Mouse (Mus musculus) v-Abl transformed pro-B cells (cell line): Measurements from ENCODE around the gene Satb2.
"Not testable (repeated sequence)": the region's sequence is repeated elsewhere in the genome, so short reads cannot be mapped to it uniquely, and the experiment has no call there.

ENCODE experiments used
- in situ Hi-C, 2 experiments: fragments of 400-800 bp; cut with MboI; formaldehyde crosslinking; loops; one replicate each; pipeline ENCODE4 v1.15.1; 2025; ENCODE audit not compliant: unreplicated experiment in 2 of 2

The Satb2 gene

DNA sequence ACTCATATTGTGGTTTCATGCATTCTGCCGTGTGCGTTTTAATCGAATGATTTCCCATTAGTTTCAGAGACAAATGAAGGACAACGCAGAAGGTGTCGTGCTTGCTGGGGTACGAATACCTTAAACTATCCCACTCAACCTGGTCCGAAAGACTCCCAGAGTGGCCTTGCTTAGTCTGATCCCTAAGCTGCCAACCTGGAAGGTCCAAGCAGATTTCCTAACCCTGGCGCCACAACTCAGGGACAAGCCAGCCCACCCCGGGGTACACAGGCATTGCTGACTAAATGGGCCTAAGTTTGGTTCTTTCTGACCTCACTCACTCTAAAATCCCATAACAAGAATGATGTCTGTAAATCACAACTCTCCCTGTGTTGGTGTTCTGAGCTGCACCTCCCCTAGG is 132.1 kb downstream of the Satb2 start:
- in situ Hi-C loops, result no loop called here

DNA sequence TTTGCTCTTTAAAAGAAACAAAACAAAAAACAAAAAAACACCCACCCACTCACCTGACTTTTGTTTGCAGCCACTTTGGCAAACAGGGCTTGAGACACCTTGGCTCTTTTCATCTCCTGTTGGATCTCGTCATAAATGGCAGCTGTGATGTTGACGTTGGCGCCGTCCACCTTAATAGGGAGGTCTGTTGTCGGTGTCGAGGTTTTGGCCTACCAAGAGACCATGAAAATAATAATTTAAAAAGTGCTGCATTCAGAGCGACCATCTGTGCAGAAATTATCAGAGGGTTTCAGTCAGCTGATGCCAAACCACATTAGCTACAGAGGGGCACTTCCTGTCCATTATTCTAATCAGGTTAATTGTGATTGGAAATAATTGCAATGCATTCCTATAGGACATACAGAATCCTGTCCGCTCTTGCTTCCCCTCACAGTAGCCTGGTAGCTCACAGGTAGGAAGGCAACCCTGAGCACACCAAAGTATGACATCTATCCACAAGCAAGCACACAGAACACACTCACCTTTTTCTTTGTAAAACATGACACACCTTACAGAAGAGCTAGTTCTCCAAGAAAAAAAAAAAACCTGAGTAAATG is 132.8 kb downstream of the Satb2 start:
- in situ Hi-C loops, result no loop called here

DNA sequence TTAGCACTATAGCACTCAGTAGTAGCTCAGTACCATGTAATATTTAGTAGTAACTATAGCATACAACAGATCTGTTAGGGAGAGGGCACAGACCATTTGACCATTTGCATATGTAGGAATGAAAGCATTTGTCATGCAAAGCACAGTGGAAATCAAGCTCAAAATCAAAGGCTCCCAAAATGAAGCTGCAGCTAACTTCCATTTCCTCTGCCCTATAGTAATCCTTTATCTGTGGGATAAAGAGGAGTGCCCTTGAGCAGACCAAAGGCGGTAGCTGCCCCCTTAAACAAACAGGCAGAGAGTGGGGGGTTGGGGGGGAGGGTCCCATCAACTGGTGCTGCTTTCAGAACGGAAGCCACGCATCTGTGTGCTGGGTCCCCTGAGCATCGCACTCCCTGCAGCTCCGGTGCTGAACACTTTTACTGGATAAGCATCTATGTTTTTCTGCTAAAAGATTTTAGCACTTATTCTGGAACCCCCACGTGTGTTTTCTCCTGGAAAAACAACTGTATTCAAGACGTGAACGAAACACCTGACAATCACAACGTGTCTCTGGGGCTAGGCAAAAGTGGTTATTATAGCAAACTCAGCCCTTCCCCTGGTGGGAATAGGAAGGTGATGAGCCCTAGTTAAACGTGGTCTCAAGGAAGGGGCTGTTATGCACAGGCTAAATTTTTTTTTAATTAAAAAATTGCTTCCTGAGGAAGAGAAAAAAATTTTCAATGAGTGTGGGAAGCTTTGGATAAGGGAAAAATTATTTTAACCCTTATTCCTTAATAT is 133.7 kb downstream of the Satb2 start:
- in situ Hi-C loops, result no loop called here

DNA sequence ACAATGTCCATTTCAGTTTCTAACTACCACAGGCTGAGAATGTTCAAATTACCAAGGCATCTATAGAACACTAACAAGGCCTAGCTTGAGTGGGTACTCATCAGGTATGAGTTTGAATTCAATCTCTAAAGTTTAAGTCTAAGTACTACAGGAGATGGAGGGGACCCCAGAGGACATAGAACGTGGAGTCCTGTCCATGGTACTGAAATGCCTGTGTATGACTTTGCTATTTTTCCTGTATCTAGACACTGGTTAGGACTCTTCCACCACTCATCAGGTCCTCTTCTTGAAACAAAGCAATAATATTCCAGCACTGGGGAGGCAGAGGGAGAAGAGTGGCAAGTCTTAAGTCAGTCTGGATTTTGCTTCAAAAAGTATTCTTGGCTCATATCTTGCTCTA is 139.5 kb downstream of the Satb2 start:
- in situ Hi-C loops, result loop anchor here in 1 of 2 experiments (5.0 kb wide), 1 partner anchor 82 kb away; no protein-coding TSS in a partner anchor

DNA sequence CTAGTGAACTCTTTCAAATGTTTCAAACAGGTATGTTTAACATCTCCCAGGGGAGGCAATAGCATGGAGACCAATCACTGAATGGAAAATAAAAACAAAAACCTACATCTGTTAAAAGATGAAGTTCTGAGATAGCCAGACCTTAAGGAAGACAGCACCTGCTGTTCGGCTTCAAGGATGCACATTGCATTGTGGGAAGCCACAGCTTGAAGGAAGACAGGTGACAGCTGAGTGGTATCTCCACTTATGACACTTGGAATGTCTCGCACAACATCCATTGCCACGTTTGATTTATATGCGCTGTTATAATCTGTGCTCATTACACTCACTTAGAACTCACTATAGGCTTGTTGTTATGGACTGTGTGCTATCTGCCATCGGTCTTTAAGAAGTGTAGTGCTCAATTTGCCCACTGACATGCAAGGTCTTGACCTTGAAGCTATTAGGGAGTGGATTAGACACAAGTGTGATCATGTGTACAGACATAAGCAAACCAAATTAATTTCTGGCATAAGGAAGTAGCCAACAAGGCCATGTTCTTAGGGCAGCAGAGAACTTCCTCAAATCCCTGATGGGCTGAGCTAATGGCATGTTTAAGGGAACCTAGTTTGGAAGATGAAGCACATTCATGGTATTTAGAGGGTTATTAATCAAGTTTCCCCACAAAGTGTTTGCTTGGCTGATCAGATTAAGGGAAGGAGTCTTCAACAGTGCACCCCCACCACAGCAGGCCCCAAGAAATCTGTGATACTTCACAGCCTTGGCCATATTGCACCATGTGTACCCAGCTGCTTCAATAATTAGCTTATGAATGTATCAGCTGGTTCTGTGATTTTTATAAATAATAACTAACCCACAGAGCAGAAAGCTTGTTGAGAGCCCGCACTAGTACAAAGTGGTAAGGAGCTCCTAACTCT is 144.2 kb downstream of the Satb2 start:
- in situ Hi-C loops, result loop anchor here (5.0 kb wide), 1 partner anchor 143 kb away; the partner anchor contains the start of gene Satb2 (in 2 of the 2)

DNA sequence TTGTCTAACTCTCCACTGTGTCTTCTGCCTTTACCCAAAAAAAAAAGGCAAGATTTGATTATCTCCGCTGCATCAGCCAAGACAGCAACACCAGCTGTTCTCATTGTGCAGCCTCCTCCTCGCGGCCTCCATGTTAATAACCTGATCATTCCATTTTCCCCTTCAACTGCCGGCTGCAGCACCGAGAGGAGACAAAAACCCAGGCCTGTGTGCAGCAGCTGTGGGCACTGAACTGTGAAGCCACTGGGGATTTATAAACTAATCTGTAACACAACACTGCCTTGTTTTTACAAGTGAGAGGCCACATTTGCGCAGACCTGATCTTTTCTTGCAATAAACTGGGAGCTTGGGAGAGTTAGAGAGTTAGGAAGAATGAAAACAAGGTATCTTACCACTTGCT is 145.1 kb downstream of the Satb2 start:
- in situ Hi-C loops, result loop anchor here (5.0 kb wide), 1 partner anchor 144 kb away; the partner anchor contains the start of gene Satb2 (in 2 of the 2)

DNA sequence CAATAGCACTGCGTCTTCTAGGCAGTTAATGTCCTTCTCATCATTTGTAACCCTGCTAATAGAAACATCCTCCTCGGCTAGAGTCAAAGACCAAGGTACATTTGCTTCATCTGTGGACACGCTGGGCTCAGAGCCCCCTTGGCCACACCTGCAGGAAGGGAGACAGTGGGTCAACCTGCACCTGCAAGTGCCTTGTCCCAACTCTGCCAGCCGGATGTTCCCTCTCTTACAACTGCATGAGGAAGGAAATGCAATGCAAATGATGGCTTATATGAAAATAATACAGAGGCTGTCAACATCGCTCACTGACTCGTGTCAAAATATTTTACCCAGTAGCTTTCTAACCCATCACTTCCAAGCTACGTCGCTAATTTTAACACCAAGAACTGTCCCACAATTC is 145.7 kb downstream of the Satb2 start:
- in situ Hi-C loops, result loop anchor here (5.0 kb wide), 1 partner anchor 145 kb away; the partner anchor contains the start of gene Satb2 (in 2 of the 2)

DNA sequence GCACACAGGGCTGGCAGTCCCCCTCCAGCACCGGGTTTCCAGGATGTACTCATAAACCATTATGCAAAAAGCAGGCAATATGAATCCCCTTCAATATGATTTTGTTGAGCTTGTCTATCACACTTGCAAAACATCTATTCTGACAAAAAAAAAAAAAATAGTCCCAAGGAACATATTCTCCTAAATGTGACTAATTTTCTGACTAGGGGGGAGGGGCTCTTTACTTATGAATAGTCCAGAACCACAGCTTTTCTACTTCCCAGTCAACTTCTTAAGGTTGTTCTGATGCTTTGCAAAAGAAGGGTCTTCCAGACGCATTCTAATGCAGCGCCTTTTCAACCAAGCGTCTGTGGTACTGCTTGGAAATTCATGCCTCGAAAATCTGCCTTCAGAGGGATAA is 155.7 kb downstream of the Satb2 start:
- in situ Hi-C loops, result no loop called here

DNA sequence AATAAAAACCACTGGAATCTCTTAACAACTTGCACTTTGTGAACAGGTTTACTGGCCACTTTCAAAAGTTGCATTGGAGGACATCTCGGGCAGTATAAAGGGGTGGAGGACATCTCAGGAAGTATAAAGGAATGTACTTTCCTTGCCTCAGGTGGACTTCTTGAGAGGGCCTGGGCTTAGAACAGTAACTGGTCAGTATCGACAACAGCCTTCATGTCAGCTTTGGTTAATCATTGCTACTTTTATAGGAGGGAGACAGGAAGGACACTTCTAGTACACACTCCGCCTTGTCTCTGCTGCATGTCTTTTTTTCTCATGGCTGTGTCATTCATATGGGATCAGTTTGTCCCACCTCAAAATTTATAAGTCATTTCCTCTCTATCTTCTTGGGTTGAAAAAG is 156.4 kb downstream of the Satb2 start:
- in situ Hi-C loops, result no loop called here

DNA sequence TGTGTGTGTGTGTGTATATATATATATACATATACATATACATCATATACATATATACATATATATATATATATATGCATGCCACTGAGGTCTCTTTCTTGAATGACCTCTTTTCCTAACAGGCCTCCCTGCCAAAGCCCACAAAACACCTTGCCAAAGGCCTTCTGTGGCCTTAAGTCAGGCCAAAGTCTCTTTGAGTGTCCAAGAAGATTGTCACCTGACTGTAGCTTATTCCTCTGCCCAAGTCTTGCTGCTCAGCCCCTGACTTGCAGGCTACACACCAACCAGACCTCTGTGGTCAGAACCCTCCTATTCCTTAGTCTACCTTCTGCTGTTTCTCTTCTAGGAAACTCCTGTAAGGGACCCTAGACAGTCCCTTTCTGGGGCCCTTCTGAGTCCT is 164.9 kb downstream of the Satb2 start:
- in situ Hi-C loops, result no loop called here

DNA sequence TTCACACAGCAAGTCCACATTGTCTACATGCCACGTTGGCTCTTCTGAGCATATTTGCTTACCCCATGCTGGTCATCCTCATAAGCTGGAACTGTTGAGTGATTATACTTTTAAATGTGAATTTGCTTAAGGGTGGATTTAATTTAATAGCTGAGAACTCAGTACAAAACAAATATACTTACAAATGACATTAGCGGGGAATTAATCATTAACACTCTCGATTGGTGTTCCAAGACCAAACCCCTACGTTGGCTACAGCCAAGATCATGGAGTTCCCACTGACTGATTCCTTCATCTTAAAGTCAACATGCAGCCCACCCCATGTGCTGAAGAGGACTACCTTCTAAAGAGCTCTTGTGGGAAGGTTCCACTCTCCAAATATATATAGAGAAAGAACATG is 165.5 kb downstream of the Satb2 start:
- in situ Hi-C loops, result no loop called here

DNA sequence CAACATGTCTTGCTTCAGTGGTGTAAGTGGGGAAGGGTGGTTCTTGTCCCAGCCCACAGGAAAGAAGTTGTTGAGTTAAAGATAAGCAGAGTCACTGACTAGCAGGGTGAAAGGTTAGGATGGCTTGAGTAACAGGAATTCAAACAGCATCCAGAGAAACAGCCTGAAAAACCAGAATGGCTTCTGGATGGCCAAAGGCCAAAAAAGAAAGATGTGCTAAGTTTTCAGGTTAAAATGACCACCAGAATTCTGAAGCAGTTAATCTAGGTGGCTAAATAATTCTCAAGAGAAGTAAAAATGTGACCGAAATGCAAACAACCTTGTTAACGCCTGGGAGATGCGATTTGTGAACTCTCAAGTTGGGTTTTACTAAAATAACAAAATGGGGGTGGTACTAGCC is 167.0 kb downstream of the Satb2 start:
- in situ Hi-C loops, result no loop called here

DNA sequence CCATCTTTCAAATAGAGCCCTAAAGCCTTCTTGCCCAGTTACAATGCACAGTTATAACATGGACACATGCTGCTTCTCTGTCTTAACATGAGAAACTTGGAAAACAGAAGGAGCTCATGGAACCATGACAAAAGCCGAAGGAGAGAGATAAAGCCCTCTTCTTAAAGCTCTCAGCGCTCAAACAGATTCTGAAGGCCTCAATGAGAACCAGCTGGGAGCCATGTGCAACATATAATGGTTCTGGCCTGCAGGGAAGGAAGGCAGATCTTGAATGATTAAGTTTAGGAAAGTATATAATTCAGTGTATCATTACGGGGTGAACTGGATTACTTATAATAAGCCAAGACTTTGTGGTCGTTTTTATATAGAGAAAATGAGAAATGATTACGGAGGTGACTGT is 172.4 kb downstream of the Satb2 start:
- in situ Hi-C loops, result no loop called here

DNA sequence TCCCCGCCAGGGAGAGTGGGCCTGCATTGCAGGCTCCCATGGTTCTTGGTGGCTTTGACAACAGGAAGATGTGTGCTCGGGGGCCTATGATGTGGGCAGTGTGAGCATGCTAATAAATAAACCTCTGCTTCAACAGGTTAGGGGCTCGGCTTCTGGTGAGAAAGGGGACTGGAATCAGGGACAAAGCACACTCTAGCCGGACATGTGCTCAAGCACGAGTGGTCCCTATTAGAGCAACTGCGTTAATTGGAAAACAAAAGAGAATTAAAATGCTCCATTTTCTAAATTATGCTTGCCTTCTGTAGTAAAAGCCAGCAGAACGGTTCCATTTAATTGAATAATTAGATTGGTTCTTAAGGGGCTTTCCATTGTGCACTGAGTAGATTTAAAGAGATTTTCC is 177.8 kb downstream of the Satb2 start:
- in situ Hi-C loops, result no loop called here

DNA sequence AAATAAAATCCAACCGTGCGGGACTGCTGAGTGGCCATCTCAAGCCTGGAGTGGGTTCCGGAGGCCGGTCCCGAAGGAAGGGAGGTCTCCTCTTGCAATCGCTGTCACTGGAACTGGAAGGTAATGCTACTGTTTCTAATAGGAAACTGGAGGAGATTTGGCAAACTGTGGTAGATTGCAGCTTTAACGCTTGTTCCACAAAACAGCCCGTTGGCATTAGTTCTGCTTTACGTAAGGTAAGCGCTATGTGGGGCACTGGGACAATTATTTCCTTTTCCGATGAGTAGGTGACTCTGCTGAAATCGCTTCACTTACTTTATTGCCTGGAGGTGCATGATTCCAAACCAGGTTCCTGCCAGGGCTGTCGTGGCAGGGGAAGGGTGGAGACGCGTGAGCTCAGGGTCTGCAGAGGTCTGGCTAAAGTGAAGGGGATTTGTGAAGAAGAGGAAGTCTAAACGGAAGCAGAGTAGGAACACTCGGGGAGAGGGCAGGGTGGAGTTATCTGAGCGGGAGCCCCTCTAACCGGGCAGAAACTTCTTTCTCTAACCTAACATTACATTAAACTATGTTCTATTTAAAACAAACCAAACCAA is 183.3 kb downstream of the Satb2 start:
- in situ Hi-C loops, result no loop called here

DNA sequence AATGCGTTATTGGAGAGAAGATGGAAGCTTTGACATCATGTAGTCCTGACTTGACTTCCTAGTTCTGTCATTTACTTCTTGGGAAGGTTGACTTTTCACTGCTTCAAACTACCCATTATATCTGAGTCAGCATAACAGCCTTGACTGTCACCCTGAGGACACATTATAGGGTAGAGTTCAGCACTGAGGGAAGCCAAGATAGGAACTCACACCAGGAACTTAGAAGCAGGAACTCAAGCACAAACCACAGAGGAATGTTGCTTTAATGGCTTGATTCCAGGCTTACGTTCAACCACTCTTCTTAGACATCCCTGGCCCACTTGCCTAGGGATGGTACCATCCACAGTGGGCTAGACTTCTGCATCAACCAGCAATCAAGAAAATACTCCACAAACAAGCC is 188.8 kb downstream of the Satb2 start:
- in situ Hi-C loops, result no loop called here

DNA sequence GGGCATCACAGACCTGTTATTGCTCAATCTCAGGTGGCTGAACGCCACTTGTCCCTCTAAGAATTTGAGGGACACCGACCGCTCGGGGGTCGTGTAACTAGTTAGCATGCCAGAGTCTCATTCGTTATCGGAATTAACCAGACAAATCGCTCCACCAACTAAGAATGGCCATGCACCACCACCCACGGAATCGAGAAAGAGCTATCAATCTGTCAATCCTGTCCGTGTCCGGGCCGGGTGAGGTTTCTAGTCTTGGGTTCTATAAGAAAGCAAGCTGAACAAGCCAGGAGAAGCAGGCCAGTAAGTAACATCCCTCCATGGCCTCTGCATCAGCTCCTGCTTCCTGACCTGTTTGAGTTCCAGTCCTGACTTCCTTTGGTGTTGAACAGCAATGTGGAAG is 196.3 kb downstream of the Satb2 start:
- in situ Hi-C loops, result not testable (repeated sequence)

DNA sequence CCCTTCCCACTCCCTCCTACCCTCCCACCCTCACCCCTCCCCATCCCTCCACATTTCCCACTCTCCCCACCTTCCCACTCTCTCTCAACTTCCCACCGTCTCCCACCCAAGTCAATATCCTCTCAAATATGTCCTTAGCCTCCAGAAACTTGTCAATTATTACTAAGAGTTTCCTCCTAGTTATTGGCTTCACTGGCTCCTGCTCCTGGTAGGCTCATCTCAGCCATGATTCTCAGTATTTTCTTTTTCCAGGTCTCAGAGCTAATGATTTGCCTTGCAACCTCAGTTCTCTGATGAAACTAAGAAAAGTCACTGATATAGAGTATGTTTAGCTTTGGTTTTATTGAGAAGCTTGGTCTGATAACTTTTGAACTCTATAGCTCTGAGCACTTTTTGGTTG is 214.2 kb downstream of the Satb2 start:
- in situ Hi-C loops, result no loop called here

DNA sequence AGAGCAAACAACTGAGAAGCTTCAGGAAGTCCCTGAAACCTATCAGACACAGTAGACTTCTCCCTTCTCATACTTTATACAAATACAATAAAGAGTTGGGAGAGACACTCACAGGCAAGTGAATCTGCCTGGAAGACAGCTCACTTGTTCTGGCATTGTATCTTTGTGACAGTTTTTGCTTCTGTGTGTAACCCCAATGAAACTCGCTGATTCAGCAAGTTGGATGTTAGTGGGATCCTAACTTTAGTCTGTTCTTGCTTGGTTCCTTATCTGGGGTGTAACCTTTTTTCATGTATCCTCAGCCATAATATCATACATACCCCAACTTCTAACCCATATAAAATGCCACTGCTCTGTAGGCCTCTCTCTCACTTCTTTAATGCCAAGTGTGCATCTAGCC is 216.9 kb downstream of the Satb2 start:
- in situ Hi-C loops, result no loop called here

DNA sequence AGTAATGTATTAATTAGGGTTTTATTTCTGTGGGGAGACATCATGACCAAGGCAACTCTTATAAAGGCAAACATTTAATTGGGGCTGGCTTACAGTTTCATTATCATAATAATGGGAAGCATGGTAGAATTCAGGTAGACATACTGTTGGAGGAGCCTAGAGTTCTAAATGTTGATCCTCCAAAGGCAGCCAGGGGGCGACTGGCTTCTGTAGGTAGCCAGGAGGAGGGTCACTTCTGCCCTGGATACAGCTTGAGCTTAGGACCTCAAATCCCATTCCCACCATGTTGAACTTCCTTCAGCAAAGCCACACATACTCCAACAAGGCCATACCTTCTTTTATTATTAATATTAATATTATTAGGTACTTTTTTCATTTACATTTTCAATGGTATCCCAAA is 225.2 kb downstream of the Satb2 start:
- in situ Hi-C loops, result loop anchor here in 1 of 2 experiments (5.0 kb wide), 1 partner anchor 224 kb away; the partner anchor contains the start of gene Satb2

DNA sequence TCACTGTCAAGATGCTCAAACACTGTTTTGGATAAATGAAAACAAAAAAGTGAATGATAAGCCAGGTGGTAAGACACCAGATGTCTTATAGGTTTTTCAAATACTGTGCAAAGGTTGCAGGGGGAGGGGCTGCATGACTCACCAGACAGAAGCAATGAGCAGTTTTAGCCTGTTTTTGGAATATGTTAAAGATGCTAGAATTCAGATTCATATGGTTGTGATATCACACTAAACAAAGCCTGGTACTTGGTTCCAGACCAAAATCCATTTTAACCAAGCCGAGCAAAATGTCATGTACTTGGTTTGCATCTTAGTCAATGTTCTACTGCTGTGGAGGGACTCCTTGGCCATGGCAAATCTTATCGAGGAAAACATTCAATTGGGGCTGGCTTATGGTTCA is 227.8 kb downstream of the Satb2 start:
- in situ Hi-C loops, result loop anchor here in 1 of 2 experiments (5.0 kb wide), 1 partner anchor 227 kb away; the partner anchor contains the start of gene Satb2
